Mouse (Mus musculus) lung, adult 2 months (tissue): Measurements from ENCODE around the gene Rps2. TPM values are rescaled to one million over a fixed set of nuclear protein-coding genes. Genes with fewer than 3 reads are reported as not detected.
"Not testable (repeated sequence)": the region's sequence is repeated elsewhere in the genome, so short reads cannot be mapped to it uniquely, and the experiment has no call there.

Experiments used
- DNase-seq: peaks from one replicate; pipeline ENCODE4 v3.0.0; 2022
- H3K4me1 ChIP-seq: fragments of 200-500 bp; 2 replicates; pipeline ENCODE4 v1.6.1; 2011; ENCODE audit warnings: low read length; ENCODE audit not compliant: control insufficient read depth, insufficient read depth
- H3K4me3 ChIP-seq: fragments of 200-500 bp; replicated peaks from 2 replicates; pipeline ENCODE3; 2011; ENCODE audit warnings: low read depth, mild to moderate bottlenecking, control low read depth, low read length; ENCODE audit errors: extremely low read depth
- CTCF ChIP-seq: fragments of 200-500 bp; IDR thresholded peaks from 2 replicates; pipeline ENCODE4 v1.5.1; 2011; ENCODE audit warnings: mild to moderate bottlenecking, low read length, control low read depth; ENCODE audit not compliant: insufficient read depth
- POLR2A ChIP-seq: fragments of 200-500 bp; IDR thresholded peaks from 2 replicates; pipeline ENCODE4 v1.6.1; 2011; ENCODE audit warnings: low read depth, mild to moderate bottlenecking, control low read depth, low read length, borderline replicate concordance; ENCODE audit errors: extremely low read depth
- WGBS: fragments of 180-500 bp; shearing (Covaris S2); methylation state at CpG from one replicate; pipeline ENCODE4 v1.1.7; 2018; 5-methylcytosine and 5-hydroxymethylcytosine counted together
- polyA plus RNA-seq: library from polyadenylated mRNA; depleted of rRNA; stranded (reverse); fragments of >200 nt; gene quantifications from 2 replicates; pipeline ENCODE4 v1.2.3, GENCODE M21; 2012; rRNA removed

The Rps2 gene
- 1,603 and 2,135 TPM in 2 replicates for polyA plus RNA-seq

DNA sequence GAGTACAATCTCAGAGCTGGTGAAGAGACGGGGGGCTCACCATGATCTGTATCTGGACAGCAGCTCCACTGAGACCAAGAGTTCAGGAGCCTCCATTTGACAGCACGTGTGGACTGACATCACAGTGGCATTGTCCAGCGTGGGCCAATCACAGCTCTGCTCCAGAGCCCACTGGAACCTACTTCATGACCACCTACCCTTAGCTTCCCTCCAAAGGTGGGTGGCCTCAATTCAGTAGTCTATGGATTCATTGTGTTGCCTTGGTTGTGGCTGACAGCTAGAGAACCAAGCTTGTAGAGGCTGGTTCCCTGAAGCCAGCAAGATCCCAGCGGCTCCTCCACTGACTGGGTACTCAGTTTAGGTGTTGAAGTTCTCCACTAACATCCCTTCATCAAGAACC is at the start of gene Rps2, which contains the start of gene Rnf151:
Rps2 (plus strand) TSS at position 174 of the 400 bp plus-strand sequence.
Rnf151 (minus strand) TSS at position 121 of the 400 bp plus-strand sequence.
- 85% methylated on average over 4 of the region's 4 CpGs for WGBS
- TF ChIP-seq CTCF = no peak
- no peak for TF ChIP-seq POLR2A
- Histone ChIP-seq H3K4me1 (peaks cover 6% of the 10 kb centered on the region; the same call in 1 of the 2 replicates), H3K4me3 (no peak within 1 kb of the TSS)
- DNase-seq = no peak

DNA sequence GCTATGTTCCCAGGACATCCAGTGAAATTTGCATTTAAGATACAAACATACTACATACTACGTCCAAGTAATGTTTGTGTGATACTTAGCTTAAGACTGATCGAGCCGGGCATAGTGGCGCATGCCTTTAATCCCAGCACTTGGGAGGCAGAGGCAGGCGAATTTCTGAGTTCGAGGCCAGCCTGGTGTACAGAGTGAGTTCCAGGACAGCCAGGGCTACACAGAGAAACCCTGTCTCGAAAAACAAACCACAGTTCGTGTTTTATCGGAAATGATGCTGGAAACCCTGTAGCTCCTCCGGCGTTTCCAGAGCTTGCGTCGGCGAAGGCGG is 48.7 kb upstream of the Rps2 start:
- WGBS = 7% methylated on average over 15 of the region's 15 CpGs
- not testable (repeated sequence) for DNase-seq
- H3K4me1 ChIP-seq = peaks cover 13% of the 10 kb centered on the region

DNA sequence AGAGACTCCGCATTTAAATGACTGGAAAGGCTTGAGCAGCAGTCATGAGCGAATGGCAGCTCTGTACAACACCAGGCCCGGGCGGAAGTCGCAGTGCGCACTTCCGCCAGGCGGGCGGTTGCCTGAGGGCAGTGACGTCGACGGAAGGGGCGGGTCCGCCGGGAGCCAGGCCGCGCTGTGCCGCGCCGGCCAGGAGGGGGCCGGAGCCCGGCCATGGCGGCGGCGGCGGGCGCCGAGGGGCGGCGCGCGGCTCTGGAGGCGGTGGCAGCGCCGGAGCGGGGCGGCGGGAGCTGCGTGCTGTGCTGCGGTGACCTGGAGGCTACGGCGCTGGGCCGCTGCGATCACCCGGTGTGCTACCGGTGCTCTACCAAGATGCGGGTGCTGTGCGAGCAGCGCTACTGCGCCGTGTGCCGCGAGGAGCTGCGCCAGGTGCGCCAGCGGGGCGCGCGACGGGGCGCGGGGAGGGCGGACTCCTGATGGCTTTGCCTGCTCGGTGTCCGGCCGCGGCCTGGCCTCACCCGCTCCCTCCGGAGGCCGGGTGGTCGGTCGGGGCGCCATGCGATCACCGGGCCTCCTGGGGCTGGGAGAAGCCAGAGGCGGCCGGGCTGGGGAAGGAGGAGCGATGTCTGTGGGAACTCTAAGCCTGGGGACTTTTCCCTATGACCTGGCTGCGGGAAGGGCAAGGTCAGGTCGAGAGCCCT is 48.2 kb upstream of the Rps2 start, which contains the start of gene Zfp598:
Zfp598 (plus strand) TSS at position 143 of the 701 bp plus-strand sequence.
- 1% methylated on average over 64 of the region's 80 CpGs for WGBS
- TF ChIP-seq CTCF (no peak), POLR2A (peak; percentile 79)
- H3K4me1 ChIP-seq = peaks cover 16% of the 10 kb centered on the region
- peak; percentile 95 for DNase-seq
- H3K4me3 ChIP-seq = peak within 1 kb of the TSS; percentile 76

More for the DNA sequence above, 48.7 kb upstream of the Rps2 start:
- peak overlapping the region; percentile 69 for H3K4me3 ChIP-seq

- peak overlapping the region; percentile 76 for H3K4me3 ChIP-seq
- 3% methylated on average over 8 of the region's 8 CpGs for WGBS
- no peak for TF ChIP-seq POLR2A
- DNase-seq = no peak
- H3K4me1 ChIP-seq = peaks cover 16% of the 10 kb centered on the region
Observed at GRCm38 (mm10) chr17:24670246-24670844, 47.6 kb upstream of the Rps2 start.

DNA sequence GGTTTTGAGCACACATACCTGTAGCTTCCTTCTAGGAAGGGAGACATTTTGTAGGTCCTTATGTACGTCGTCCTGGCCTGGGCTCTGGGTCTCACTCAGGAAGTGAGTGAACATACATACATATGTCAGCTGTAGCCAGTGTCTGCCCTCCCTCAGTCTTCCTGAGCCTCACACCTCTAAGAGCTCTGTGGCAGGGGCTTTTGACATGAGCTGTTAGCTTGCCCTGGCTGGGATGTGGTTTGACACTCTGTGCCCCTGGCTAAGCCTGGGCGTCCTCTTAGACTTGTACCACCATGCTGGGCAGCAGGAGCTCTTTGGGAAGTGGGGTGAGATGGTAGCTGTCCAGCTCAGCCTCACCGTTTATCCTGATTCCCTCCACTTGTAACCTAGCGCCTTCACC is 46.6 kb upstream of the Rps2 start:
- DNase-seq = no peak
- H3K4me3 ChIP-seq = no peak overlapping the region
- WGBS = 40% methylated on average over 5 of the region's 5 CpGs

GRCm38 (mm10) chr17:24672141-24672540 is 45.8 kb upstream of the Rps2 start:
- 5% methylated on average over 5 of the region's 5 CpGs for WGBS
- no peak for DNase-seq
- H3K4me1 ChIP-seq = peaks cover 16% of the 10 kb centered on the region
- TF ChIP-seq CTCF (no peak), POLR2A (no peak)
- H3K4me3 ChIP-seq = no peak overlapping the region

More for the DNA sequence above, 46.6 kb upstream of the Rps2 start:
- peaks cover 16% of the 10 kb centered on the region for H3K4me1 ChIP-seq
- TF ChIP-seq POLR2A (no peak), CTCF (no peak)

GRCm38 (mm10) chr17:24674277-24674676 is 43.6 kb upstream of the Rps2 start:
- no peak for DNase-seq
- no peak for TF ChIP-seq CTCF
- 48% methylated on average over 7 of the region's 7 CpGs for WGBS
- Histone ChIP-seq H3K4me1 (peaks cover 14% of the 10 kb centered on the region), H3K4me3 (no peak overlapping the region)

DNA sequence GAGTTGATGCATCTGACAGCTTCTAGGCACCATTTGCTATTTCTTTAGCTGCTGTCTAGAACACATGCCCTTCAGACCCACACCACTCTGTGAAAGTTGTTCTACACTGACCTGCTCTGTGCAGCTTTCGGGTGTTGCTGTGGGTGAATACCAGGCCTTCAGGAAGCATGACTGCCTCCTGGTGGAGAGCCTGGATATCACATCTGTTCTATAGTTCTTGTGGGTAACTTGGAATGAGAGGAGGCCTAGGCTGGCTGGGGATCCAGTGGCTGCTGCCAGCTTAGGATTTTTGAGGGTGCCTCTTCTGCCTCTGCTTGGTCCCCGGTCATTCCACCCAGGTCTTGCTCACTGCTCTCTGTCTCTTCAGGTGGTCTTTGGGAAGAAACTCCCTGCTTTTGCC is 41.7 kb upstream of the Rps2 start:
- Histone ChIP-seq H3K4me3 (no peak overlapping the region), H3K4me1 (peaks cover 7% of the 10 kb centered on the region; the same call in 1 of the 2 replicates)
- WGBS = 52% methylated on average over 2 of the region's 2 CpGs
- TF ChIP-seq CTCF (peak; percentile 81), POLR2A (no peak)
- DNase-seq = peak; percentile 67

DNA sequence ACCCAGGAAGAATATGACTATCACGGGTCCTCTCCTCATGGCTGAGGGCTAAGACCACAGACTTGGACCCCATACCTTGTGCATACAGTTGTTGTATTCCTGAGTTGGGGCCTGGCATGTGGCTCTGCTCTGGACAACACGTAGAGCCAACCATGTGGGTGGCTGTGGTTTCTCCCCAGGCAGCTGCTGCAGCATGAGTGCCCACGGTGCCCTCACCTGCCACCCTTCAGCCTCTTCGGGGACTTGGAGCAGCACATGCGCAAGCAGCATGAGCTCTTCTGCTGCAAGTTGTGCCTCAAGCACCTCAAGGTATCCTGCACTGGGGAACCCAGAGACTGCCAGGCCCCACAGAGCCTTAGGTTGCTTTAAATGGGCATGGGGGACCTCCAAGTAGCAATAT is 41.0 kb upstream of the Rps2 start:
- no peak for DNase-seq
- TF ChIP-seq POLR2A = no peak
- no peak for TF ChIP-seq CTCF
- Histone ChIP-seq H3K4me1 (peaks cover 7% of the 10 kb centered on the region; the same call in 1 of the 2 replicates), H3K4me3 (no peak overlapping the region)
- WGBS = 91% methylated on average over 5 of the region's 5 CpGs

- 92% methylated on average over 24 of the region's 24 CpGs for WGBS
- TF ChIP-seq POLR2A (no peak), CTCF (no peak)
- Histone ChIP-seq H3K4me3 (no peak overlapping the region), H3K4me1 (0 out of 2 replicates have a peak, but pooled peaks cover 5% of the 10 kb centered on the region)
- no peak for DNase-seq
Observed at GRCm38 (mm10) chr17:24677500-24678080, 40.3 kb upstream of the Rps2 start.
